Mouse (Mus musculus): ENCODE measurements around the gene Fxyd7.

Fxyd7 gene

GRCm38 (mm10) chr7:31076492-31076891 is 25.2 kb upstream of the Fxyd7 start, which contains the start of gene Fxyd3:
Fxyd3 (minus strand) TSS chr7:31076704.
- no peak for DNase-seq (ENCODE audit: low read depth, low spot score)

GRCm38 (mm10) chr7:31074713-31075069 is 23.4 kb upstream of the Fxyd7 start:
- no peak for DNase-seq (ENCODE audit: low read depth, low spot score)

- no peak for DNase-seq (ENCODE audit: low read depth, low spot score)
These were observed 22.9 kb upstream of the Fxyd7 start for GRCm38 (mm10) chr7:31074061-31074712.

- no peak for DNase-seq (ENCODE audit: low read depth, low spot score)
These were observed 22.3 kb upstream of the Fxyd7 start for GRCm38 (mm10) chr7:31073546-31073945.

- DNase-seq (ENCODE audit: low read depth, low spot score): no peak
These were observed 21.1 kb upstream of the Fxyd7 start for GRCm38 (mm10) chr7:31072326-31072725.

GRCm38 (mm10) chr7:31070324-31070723 is 19.1 kb upstream of the Fxyd7 start:
- DNase-seq (ENCODE audit: low read depth, low spot score): no peak

- DNase-seq (ENCODE audit: low read depth, low spot score): no peak
These were observed 18.2 kb upstream of the Fxyd7 start for GRCm38 (mm10) chr7:31069491-31069890.

- DNase-seq (ENCODE audit: low read depth, low spot score): no peak
These were observed 16.6 kb upstream of the Fxyd7 start for GRCm38 (mm10) chr7:31067836-31068235.

GRCm38 (mm10) chr7:31063074-31063560 is 11.8 kb upstream of the Fxyd7 start:
- no peak for DNase-seq (ENCODE audit: low read depth, low spot score)

- DNase-seq (ENCODE audit: low read depth, low spot score): no peak
These were observed 9.3 kb upstream of the Fxyd7 start for GRCm38 (mm10) chr7:31060621-31061010.

GRCm38 (mm10) chr7:31059919-31060620 is 8.8 kb upstream of the Fxyd7 start:
- DNase-seq (ENCODE audit: low read depth, low spot score): no peak

GRCm38 (mm10) chr7:31059108-31059507 is 7.8 kb upstream of the Fxyd7 start, which contains the start of gene Lgi4:
Lgi4 (plus strand) TSS chr7:31059342.
- DNase-seq (ENCODE audit: low read depth, low spot score): no peak

GRCm38 (mm10) chr7:31058211-31058610 is 6.9 kb upstream of the Fxyd7 start:
- DNase-seq (ENCODE audit: low read depth, low spot score): no peak

GRCm38 (mm10) chr7:31057730-31058129 is 6.5 kb upstream of the Fxyd7 start:
- DNase-seq (ENCODE audit: low read depth, low spot score): no peak

- DNase-seq (ENCODE audit: low read depth, low spot score): no peak
These were observed 5.8 kb upstream of the Fxyd7 start, which contains the start of gene Fxyd1 for GRCm38 (mm10) chr7:31057071-31057470. Fxyd1 (minus strand) TSS chr7:31057199.

GRCm38 (mm10) chr7:31056448-31056847 is 5.2 kb upstream of the Fxyd7 start:
- no peak for DNase-seq (ENCODE audit: low read depth, low spot score)

- no peak for DNase-seq (ENCODE audit: low read depth, low spot score)
These were observed 4.6 kb upstream of the Fxyd7 start for GRCm38 (mm10) chr7:31055883-31056282.

GRCm38 (mm10) chr7:31055354-31055824 is 4.1 kb upstream of the Fxyd7 start:
- no peak for DNase-seq (ENCODE audit: low read depth, low spot score)

- DNase-seq (ENCODE audit: low read depth, low spot score): no peak
These were observed 3.5 kb upstream of the Fxyd7 start for GRCm38 (mm10) chr7:31054661-31055320.

GRCm38 (mm10) chr7:31053882-31054447 is 2.7 kb upstream of the Fxyd7 start:
- no peak for DNase-seq (ENCODE audit: low read depth, low spot score)

GRCm38 (mm10) chr7:31052636-31053434 is 1.6 kb upstream of the Fxyd7 start:
- DNase-seq (ENCODE audit: low read depth, low spot score): no peak
